Mouse (Mus musculus) embryonic stem cell, embryonic (primary cell): ENCODE data around the gene 1700025G04Rik.
"Not testable (repeated sequence)": the region's sequence is repeated elsewhere in the genome, so short reads cannot be mapped to it uniquely, and the experiment has no call there.

Experiments used
- CTCF ChIA-PET, 4 experiments: fragments of 300-600 bp in 2 of 4; fragments of 350-600 bp in 2 of 4; sonication (Branson Sonifier 250); formaldehyde crosslinking; loops; one replicate each; lab custom pipeline; 2022; ENCODE audit warnings: inconsistent platforms in 2 of 4; lab: Charles Lee
- POLR2A ChIA-PET, 4 experiments: fragments of 300-600 bp in 2 of 4; fragments of 350-600 bp in 2 of 4; sonication (Branson Sonifier 250); formaldehyde crosslinking; loops; one replicate each; lab custom pipeline; 2022; ENCODE audit warnings: antibody characterized with exemption in 4 of 4, inconsistent platforms in 1 of 4; lab: Charles Lee

1700025G04Rik gene

DNA sequence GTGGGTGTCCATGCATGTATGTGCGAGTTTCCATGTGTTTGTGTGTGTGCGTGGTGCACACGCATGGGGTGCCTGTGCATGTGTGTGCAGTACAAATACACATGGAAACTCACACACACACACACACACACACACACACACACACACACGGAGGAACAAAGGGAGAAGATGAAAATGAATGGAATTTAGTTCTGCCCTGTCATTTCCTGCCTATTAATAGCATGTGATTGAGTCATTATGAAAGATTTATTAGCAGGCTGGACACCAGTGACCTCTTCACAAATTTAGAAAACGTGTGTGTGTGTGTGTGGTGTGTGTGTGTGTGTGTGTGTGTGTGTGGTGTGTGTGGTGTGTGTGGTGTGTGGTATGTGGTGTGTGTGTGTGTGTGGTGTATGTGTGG lies 217.0 kb downstream of the 1700025G04Rik start:
- CTCF ChIA-PET = interaction anchor here in 2 of 4 experiments (0.7 to 3.1 kb wide), 2 partner anchors 12 to 98 kb away, joined by 3 to 11 read pairs; no protein-coding TSS in a partner anchor
- POLR2A ChIA-PET = interaction anchor here in 1 of 4 experiments (0.7 to 1.7 kb wide), 3 partner anchors 8 to 1716 kb away, joined by 3 to 9 read pairs (median 3); no protein-coding TSS in a partner anchor

DNA sequence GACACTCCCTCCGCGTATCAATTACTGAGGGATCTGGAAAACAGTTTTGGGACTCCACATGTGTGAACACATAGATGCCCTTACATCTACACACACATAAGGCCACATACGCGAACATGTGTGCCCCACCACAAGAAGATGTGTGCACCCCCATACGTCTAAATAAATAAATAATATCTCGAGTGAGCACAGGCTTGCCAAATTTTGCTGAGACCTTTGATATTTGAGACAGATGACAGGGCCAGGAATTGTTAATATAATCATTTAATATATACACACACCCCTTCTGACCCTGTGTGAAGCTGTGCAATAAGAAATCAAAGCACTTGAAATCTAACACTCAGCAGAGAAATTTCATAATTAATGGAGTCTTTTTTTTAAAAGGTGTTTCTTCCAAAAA lies 225.6 kb downstream of the 1700025G04Rik start:
- CTCF ChIA-PET = no interaction called here
- POLR2A ChIA-PET = interaction anchor here in 2 of 4 experiments (0.5 to 2.7 kb wide), 9 partner anchors 8 to 661 kb away, joined by 3 to 37 read pairs (median 4); no protein-coding TSS in a partner anchor

DNA sequence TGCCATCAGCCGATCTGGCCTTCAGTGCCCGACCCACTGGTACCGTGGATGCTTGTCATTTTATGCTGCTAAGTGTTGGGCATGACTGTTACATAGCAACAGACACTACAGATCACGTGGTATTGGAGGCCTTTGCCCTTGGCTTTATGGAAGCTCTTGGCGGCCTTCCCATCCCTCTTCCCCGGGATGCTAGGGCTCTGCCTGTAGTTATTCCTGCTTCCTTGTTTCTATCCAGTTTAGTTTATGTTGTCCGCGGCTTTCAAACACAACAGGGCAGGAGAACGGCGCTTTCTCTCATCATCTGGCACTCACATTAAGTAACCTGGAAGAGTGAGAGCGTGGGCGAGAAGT lies 226.2 kb downstream of the 1700025G04Rik start:
- ChIA-PET CTCF (no interaction called here), POLR2A (interaction anchor here in 2 of 4 experiments (0.5 to 2.7 kb wide), 10 partner anchors 9 to 661 kb away, joined by 3 to 37 read pairs (median 4); no protein-coding TSS in a partner anchor)

DNA sequence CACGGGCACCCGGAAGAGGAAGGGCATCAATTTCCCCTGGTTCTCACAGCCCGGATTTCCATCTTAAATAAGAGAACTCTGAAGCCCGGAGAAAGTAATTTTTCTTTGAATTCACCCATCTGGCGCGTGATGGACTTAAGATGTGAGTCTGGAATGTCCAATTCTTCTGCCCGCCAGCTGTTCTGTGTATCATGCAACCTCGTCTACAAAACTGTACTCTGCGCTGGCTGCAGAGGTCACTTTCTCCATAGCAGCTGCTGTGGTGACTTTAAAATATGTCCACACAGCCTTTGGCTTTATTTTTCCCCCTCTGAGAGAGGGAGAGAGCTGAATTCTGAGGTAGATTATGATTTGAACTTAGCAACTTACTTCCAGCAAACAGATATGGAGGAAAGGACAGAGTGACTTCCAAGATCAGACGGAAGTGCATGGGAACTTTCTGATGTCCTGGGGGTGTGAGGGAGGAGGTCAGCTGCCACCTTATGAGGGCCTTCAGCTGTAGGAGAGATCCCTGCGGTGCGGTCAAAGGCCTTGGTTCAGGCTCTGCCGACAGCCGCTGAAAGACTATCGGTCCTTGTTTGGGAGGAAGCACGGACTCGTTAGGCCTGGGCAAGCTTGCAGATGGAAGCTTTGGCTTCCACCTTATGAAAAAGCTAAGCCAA lies 226.7 kb downstream of the 1700025G04Rik start:
- POLR2A ChIA-PET = interaction anchor here in 2 of 4 experiments (0.7 to 2.7 kb wide), 8 partner anchors 9 to 46 kb away, joined by 3 to 37 read pairs (median 6); no protein-coding TSS in a partner anchor

DNA sequence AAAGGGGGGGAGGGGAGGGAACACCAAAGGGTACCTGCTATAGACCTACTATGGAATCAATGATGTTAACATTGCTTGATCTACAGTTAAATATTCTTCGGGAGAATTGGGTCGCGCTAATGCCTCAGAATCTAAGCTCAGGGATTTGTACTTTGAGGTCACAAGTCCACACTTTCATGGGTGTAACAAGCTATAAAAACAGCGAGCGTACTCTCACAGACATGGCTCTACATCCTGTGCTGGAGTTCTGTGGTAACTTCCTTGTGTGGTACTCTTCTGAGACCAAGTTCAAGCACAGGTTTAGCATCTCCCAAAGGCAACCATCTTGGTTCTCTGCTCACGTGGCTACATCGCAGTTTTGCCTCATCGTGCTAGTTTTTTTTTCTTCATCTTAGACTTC lies 227.8 kb downstream of the 1700025G04Rik start:
- CTCF ChIA-PET = interaction anchor here (0.5 to 2.6 kb wide), 16 partner anchors 9 to 451 kb away, joined by 3 to 15 read pairs (median 5); no protein-coding TSS in a partner anchor

More for the DNA sequence above, 226.7 kb downstream of the 1700025G04Rik start:
- CTCF ChIA-PET = no interaction called here

DNA sequence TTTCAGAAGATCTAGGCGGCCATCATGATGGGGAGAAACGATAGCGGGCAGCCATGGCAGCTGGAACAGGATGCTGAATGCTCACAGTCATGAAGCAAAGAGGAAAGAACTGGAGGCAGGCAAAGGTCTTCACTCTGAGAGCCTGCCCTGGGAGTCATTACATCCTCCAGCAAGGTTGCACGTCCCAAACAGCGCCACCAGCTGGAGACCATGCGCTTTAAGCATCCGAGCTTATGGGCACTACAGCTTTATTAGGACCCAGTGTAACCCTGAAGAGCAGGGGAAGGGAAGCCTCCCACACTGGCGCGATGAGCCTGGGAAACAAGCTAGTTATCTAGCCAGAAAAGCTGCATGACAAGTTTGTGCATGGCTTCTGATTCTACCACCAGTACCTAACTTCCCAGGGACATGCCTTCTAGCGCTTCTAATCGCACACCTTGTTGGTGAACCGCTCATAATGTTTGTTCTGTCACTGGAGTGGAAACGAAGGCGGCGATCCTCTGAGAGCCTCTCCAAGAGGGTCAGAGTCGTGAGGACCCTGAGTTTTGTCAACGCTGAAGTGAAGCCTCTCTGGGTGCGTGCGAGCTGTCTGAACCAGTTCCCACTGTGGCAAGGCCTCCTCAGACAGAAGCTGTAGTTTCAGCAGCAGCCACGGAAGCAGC lies 228.5 kb downstream of the 1700025G04Rik start:
- ChIA-PET POLR2A (interaction anchor here in 3 of 4 experiments (0.5 to 3.2 kb wide), 13 partner anchors 11 to 525 kb away, joined by 3 to 36 read pairs (median 4); partner anchors contain the start of genes Edem3 (in 1 of the 3), Rnf2 (in 1 of the 3) and Tsen15 (in 1 of the 3)), CTCF (interaction anchor here (0.5 to 2.6 kb wide), 31 partner anchors 9 to 452 kb away, joined by 3 to 15 read pairs (median 3); no protein-coding TSS in a partner anchor)

More for the DNA sequence above, 227.8 kb downstream of the 1700025G04Rik start:
- POLR2A ChIA-PET = interaction anchor here in 2 of 4 experiments (0.7 to 3.2 kb wide), 8 partner anchors 13 to 525 kb away, joined by 3 to 36 read pairs (median 4); partner anchors contain the start of genes Edem3 (in 1 of the 2) and Tsen15 (in 1 of the 2)

DNA sequence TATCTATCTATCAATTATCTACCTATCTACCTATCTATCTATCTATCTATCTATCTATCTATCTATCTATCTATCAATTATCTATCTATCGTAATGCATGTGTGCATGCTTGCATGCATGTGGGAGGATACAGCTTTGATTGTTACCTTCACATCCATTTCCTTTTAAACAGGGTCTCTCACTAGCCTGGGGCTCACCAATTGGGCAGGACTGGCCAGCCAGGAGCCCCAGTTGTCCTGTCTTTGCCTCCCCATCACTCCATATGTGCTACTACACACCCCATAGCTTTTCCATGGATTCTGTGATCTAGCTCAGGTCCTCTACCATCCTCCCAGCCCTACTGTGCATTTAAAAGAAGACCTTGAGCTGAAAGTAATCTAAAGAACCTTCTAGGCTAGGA lies 231.5 kb downstream of the 1700025G04Rik start:
- CTCF ChIA-PET = interaction anchor here in 1 of 4 experiments (0.6 kb wide), 1 partner anchor 412 kb away, joined by 3 read pairs; no protein-coding TSS in a partner anchor
- POLR2A ChIA-PET = interaction anchor here in 1 of 4 experiments (1.3 kb wide), 1 partner anchor 22 kb away, joined by 3 read pairs; no protein-coding TSS in a partner anchor

DNA sequence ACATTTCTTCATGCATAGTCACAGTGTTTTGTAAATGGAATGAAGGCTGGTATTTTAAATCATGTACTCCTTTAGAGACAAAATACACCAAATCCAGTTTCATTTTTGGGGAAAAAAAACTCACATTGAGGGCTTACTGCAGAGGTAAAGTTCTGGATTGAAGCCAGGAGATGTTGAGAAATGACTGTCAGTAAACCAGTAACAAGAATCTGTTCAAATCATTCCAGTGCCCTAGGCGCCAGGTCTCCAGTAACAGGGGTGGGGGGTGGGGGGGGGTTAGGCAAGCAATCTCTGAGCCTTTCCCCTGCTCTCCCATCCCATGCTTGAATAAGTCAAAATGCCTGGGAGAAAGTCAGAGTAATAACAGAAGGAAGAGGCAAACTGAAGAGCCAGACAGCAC lies 234.4 kb downstream of the 1700025G04Rik start:
- ChIA-PET CTCF (interaction anchor here in 1 of 4 experiments (0.6 kb wide), 1 partner anchor 433 kb away, joined by 4 read pairs; no protein-coding TSS in a partner anchor), POLR2A (no interaction called here)

DNA sequence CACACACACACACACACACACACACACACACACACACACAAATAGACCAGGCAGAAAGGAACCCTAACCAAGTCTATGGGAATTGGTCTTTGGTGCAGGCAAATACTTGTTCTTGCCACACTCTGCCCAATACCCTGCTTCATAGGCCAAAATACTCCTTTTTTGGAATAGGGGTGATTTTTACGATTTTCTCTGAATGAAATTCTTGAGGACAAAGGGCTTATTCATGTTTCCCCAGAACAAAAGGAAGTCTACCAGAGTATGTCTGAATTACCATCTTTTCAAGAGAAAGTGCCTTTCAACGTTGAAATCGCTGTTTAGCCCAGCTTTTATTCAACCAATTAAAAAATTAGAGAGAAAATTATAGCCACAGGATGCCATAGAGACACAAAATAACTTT lies 237.9 kb downstream of the 1700025G04Rik start:
- ChIA-PET POLR2A (interaction anchor here in 1 of 4 experiments (1.0 kb wide), 1 partner anchor 30 kb away, joined by 3 read pairs; no protein-coding TSS in a partner anchor), CTCF (interaction anchor here in 1 of 4 experiments (0.7 kb wide), 1 partner anchor 439 kb away, joined by 21 read pairs; no protein-coding TSS in a partner anchor)

DNA sequence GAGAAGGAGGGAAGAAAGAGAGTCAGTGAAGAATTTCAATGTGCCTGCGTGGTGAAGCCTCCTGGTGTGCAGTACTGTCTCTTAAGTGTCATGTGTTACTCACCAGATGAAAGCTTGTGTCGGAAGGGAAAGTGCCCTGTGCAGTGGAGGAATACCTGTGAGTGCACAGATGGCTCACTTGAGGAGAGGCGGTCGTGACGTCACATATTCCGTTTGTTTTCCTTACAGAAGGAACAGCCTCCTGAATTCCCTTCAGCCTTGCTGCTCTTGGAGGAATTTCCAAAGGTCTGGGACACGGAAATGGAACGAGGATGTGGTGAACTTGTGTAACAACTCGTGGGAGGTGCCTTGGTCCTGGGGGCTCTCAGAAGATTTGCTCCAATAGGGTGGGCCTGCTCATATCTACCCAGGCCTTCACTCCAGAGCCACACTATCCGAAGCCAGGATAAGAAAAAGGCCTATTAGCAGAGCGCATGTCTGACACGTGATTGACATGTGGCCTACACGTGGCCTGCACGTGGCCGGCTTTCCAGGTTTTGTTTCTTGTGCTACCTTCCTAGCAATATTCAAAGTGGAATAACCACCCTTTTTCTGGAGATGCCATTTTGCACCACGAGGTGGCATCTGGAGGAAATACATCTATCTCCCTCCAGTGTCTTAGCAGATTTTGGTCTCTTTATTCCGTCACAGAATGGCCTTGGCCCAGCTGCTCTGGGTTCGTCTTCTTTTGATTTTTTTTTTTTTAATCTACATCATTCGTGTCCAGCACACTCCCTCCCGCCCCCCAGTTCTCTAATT lies 238.7 kb downstream of the 1700025G04Rik start:
- ChIA-PET POLR2A (interaction anchor here in 2 of 4 experiments (0.9 to 1.9 kb wide), 2 partner anchors 11 to 31 kb away, joined by 3 to 6 read pairs; no protein-coding TSS in a partner anchor), CTCF (interaction anchor here in 2 of 4 experiments (0.7 to 2.1 kb wide), 3 partner anchors 10 to 440 kb away, joined by 7 to 21 read pairs (median 15); no protein-coding TSS in a partner anchor)

DNA sequence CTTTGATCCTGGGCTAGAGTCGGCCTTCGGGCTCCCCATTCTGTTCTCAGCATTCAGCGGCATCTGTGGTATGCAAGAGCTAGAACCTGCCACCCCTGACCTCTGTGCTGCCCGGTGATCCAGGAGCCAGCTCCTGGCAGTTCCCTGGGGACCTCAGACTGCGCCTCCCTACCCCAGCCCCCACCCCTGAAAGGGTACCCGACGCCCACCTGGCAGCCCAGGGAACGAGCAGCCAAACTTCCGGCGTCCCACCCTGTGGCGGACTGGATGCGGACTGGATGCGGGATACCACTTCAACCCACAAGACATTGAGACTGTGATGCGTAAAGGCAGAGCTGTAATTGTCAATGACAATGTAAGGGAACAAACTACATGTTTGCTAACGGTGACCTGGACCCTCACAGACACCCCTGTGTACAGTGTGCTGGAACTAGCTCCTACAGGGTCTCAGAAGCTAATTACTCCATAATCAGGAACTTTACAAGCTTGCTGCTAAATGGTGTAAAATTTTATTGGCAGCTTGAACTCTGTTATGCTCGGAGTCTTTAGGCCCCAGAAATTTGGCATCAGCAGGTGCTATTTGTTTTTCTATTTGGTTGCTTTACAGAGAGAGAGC lies 239.8 kb downstream of the 1700025G04Rik start:
- POLR2A ChIA-PET = interaction anchor here in 3 of 4 experiments (0.6 to 1.9 kb wide), 7 partner anchors 10 to 95 kb away, joined by 3 to 6 read pairs (median 3); no protein-coding TSS in a partner anchor

DNA sequence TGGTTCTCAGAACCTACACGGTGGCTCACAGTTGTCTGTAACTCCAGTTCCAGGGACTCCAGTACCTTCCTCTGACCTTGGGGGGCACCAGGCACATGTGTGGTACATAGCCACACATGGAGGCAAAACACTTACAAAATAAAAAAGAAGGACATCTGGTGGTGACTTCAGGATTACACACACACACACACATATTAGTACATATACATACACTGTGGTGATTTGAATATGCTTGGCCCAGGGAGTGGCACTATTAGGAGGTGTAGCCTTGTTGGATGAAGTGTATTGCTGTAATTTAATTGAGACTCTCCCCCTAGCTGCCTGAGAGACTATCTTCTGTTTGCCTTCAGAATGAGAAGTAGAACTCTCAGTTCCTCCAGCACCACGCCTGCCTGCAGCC lies 241.6 kb downstream of the 1700025G04Rik start:
- POLR2A ChIA-PET = interaction anchor here in 1 of 4 experiments (0.8 kb wide), 1 partner anchor 30 kb away, joined by 4 read pairs; no protein-coding TSS in a partner anchor

More for the DNA sequence above, 239.8 kb downstream of the 1700025G04Rik start:
- CTCF ChIA-PET = interaction anchor here (0.5 to 2.5 kb wide), 6 partner anchors 11 to 441 kb away, joined by 3 to 15 read pairs (median 6); no protein-coding TSS in a partner anchor

DNA sequence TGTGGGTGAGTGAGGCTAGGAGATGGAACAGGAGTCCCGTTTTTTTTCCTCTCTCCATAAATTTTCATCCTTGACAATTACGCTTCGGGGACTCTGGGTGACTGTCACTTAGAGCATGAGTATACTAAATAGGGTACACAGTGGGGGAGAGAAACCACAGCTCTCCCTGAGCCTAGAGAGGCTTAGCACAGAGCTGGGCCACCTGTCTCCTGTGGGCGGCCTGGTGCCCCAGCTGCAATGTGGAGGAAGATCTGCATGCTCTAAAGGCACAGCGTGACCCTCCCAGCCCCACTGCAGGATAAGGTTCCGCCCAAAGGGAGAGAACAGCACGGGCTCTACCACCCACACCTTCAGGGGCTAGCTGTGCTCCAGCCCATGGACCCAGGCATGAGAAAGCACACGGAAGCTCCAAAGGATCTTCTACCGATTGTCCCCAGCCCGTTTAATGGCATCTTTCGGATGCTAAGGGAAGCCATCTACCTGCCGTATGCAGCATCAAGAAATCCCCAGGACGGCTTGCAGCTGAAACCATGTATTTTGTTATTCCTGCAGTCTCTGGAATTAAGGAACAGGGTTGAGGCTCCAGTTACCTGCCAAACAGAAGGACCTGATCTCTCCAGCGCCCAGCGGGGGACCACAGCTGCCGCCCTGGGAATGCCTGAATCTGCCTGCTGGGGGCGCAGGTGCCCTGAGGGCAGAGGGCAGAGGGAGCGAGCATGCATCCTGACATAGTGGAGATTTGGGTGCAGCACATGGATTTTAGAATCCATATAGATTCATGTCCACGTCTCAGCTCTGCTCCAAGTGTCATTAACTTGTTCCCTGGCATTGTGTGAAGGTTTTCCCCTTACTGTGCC lies 243.8 kb downstream of the 1700025G04Rik start:
- CTCF ChIA-PET = interaction anchor here in 3 of 4 experiments (0.6 to 3.6 kb wide), 7 partner anchors 15 to 523 kb away, joined by 3 to 11 read pairs (median 4); no protein-coding TSS in a partner anchor
- POLR2A ChIA-PET = interaction anchor here in 2 of 4 experiments (0.8 to 1.7 kb wide), 5 partner anchors 18 to 43 kb away, joined by 3 to 5 read pairs (median 3); no protein-coding TSS in a partner anchor

More for the DNA sequence above, 241.6 kb downstream of the 1700025G04Rik start:
- CTCF ChIA-PET = interaction anchor here in 1 of 4 experiments (2.5 to 3.6 kb wide), 2 partner anchors 13 to 443 kb away, joined by 7 to 9 read pairs; no protein-coding TSS in a partner anchor

DNA sequence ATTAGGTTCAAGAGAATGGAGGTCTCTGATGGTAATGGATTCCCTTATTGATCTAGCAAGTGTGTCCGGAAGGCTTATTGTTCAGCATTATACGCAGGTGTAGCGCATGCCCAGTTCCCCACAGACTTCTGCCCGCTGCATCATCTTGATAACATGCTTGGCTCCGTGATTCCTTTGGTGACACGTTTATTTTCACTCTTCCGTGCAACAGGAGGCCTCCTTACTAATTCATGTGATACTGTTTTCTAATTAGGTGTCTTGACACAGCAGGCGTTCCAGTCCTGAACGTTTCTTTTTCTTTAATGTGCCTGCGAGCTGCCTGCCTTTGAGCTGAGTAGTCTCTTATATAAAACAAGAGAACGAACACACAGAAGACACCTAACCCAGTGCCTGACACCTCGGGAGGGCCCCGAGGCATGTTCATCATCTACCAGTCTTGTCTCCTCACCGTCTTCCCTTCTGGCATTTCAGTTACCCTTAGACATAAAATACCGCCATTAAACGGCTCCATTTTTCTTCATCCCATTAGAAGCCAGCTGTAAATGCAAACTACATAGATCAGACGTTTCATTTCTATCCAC lies 244.6 kb downstream of the 1700025G04Rik start:
- POLR2A ChIA-PET = interaction anchor here in 2 of 4 experiments (0.8 to 1.7 kb wide), 3 partner anchors 36 to 39 kb away, joined by 3 to 5 read pairs (median 4); no protein-coding TSS in a partner anchor
- CTCF ChIA-PET = interaction anchor here in 2 of 4 experiments (1.7 to 3.6 kb wide), 3 partner anchors 16 to 445 kb away, joined by 8 to 11 read pairs (median 9); no protein-coding TSS in a partner anchor

DNA sequence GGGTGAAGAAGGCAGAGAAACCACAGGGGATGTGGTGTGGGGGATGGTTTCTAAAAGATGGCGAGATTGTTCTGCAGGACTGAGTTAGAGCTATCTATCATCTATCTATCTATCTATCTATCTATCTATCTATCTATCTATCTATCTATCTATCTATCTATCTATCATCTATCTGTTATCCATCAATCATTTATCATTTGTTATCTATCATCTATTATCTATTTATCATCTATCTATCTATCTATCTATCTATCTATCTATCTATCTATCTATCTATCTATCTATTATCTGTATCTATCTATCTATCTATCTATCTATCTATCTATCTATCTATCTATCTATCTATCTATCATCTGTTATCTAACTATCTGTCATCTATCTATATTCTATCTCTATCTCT lies 249.6 kb downstream of the 1700025G04Rik start:
- POLR2A ChIA-PET = interaction anchor here in 2 of 4 experiments (0.7 to 0.9 kb wide), 2 partner anchors 10 to 244 kb away, joined by 3 read pairs; no protein-coding TSS in a partner anchor
- CTCF ChIA-PET = not testable (repeated sequence)
